Mouse (Mus musculus) heart, embryonic 10.5 days (tissue): ENCODE data around the gene Ube2d3. TPM values are rescaled to one million over a fixed set of nuclear protein-coding genes. Genes with fewer than 3 reads are reported as not detected.
A peak's percentile ranks its signal among the peaks of the same experiment; 100 is the strongest.
"Not testable (repeated sequence)": the region's sequence is repeated elsewhere in the genome, so short reads cannot be mapped to it uniquely, and the experiment has no call there.

Source experiments
- DNase-seq: peaks from one replicate; pipeline ENCODE4 v3.0.0-alpha.2; 2017; ENCODE audit warnings: low spot score
- H3K27ac ChIP-seq: fragments of 300-500 bp; sonication (generic); 2 replicates; pipeline ENCODE4 v1.5.1; 2016; ENCODE audit warnings: mild to moderate bottlenecking
- H3K27me3 ChIP-seq: fragments of 300-500 bp; sonication (generic); 2 replicates; pipeline ENCODE4 v1.6.1; 2016; ENCODE audit warnings: mild to moderate bottlenecking; ENCODE audit not compliant: poor library complexity, insufficient read depth, severe bottlenecking
- H3K36me3 ChIP-seq: fragments of 300-500 bp; sonication (generic); 2 replicates; pipeline ENCODE4 v1.6.1; 2016; ENCODE audit warnings: mild to moderate bottlenecking, moderate library complexity
- H3K4me1 ChIP-seq: fragments of 300-500 bp; sonication (generic); 2 replicates; pipeline ENCODE4 v1.6.1; 2016; ENCODE audit warnings: mild to moderate bottlenecking
- H3K4me3 ChIP-seq: fragments of 300-500 bp; sonication (generic); 2 replicates; pipeline ENCODE4 v1.5.1; 2016; ENCODE audit warnings: mild to moderate bottlenecking, moderate library complexity
- H3K9me3 ChIP-seq: fragments of 300-500 bp; sonication (generic); 2 replicates; pipeline ENCODE4 v1.6.1; 2016; ENCODE audit warnings: mild to moderate bottlenecking, moderate library complexity
- WGBS: fragments of 180-500 bp; shearing (Covaris S2); methylation state at CpG from one replicate; pipeline ENCODE4 v1.1.7; 2016; 5-methylcytosine and 5-hydroxymethylcytosine counted together
- polyA plus RNA-seq: library from polyadenylated mRNA; unstranded; fragments of >200 nt; fragmentation: Nextera tagmentation; extraction: Ambion mirVana; gene quantifications from 2 replicates; pipeline ENCODE4 v1.2.1, GENCODE M21; 2016

Gene Ube2d3
- polyA plus RNA-seq, 1 experiment from 2014 or later: 523 TPM

GRCm38 (mm10) chr3:135440621-135441020, 2.7 kb downstream of the Ube2d3 start:
- peak overlapping the region; percentile 97 for H3K4me3 ChIP-seq
- H3K36me3 ChIP-seq: peaks cover 26% of the 10 kb centered on the region; the same call in 1 of the 2 replicates
- DNase-seq: no peak
- no peaks in the 10 kb centered on the region for H3K27me3 ChIP-seq
- 0 out of 2 replicates have a peak overlapping the region, but pooled peaks have one; percentile 100 for H3K27ac ChIP-seq
- H3K4me1 ChIP-seq: peaks cover 18% of the 10 kb centered on the region
- 59% methylated on average over 10 of the region's 10 CpGs for WGBS
- H3K9me3 ChIP-seq: no peaks in the 10 kb centered on the region

GRCm38 (mm10) chr3:135444930-135445329, 7.0 kb downstream of the Ube2d3 start:
- DNase-seq: no peak
- Histone ChIP-seq H3K4me1 (peaks cover 11% of the 10 kb centered on the region; the same call in 1 of the 2 replicates), H3K4me3 (no peak overlapping the region), H3K36me3 (peaks cover 40% of the 10 kb centered on the region), H3K27me3 (no peaks in the 10 kb centered on the region), H3K9me3 (no peaks in the 10 kb centered on the region), H3K27ac (no peak overlapping the region)

- Histone ChIP-seq H3K9me3 (no peaks in the 10 kb centered on the region), H3K27ac (no peak overlapping the region), H3K36me3 (peaks cover 81% of the 10 kb centered on the region), H3K4me3 (no peak overlapping the region), H3K27me3 (no peaks in the 10 kb centered on the region), H3K4me1 (no peaks in the 10 kb centered on the region)
- DNase-seq: no peak
Observed at GRCm38 (mm10) chr3:135458981-135459380, 21.0 kb downstream of the Ube2d3 start.

- H3K9me3 ChIP-seq: no peaks in the 10 kb centered on the region
- H3K27ac ChIP-seq: no peak overlapping the region
- no peaks in the 10 kb centered on the region for H3K4me1 ChIP-seq
- no peak overlapping the region for H3K4me3 ChIP-seq
- peaks cover 25% of the 10 kb centered on the region; the same call in 1 of the 2 replicates for H3K36me3 ChIP-seq
- DNase-seq: no peak
- H3K27me3 ChIP-seq: no peaks in the 10 kb centered on the region
- 97% methylated on average over 1 of the region's 1 CpGs for WGBS
Observed at GRCm38 (mm10) chr3:135468402-135468801, 30.5 kb downstream of the Ube2d3 start.

GRCm38 (mm10) chr3:135469146-135469545, 31.2 kb downstream of the Ube2d3 start:
- no peak for DNase-seq
- WGBS: 50% methylated on average over 3 of the region's 3 CpGs

GRCm38 (mm10) chr3:135469974-135470373, 32.0 kb downstream of the Ube2d3 start:
- H3K4me3 ChIP-seq: no peak overlapping the region
- no peak for DNase-seq
- no peaks in the 10 kb centered on the region for H3K9me3 ChIP-seq
- 53% methylated on average over 4 of the region's 4 CpGs for WGBS
- peaks cover 13% of the 10 kb centered on the region; the same call in 1 of the 2 replicates for H3K36me3 ChIP-seq
- no peak overlapping the region for H3K27ac ChIP-seq
- H3K27me3 ChIP-seq: no peaks in the 10 kb centered on the region
- H3K4me1 ChIP-seq: no peaks in the 10 kb centered on the region

More at GRCm38 (mm10) chr3:135469146-135469545, 31.2 kb downstream of the Ube2d3 start:
- no peaks in the 10 kb centered on the region for H3K4me1 ChIP-seq
- no peaks in the 10 kb centered on the region for H3K27me3 ChIP-seq
- H3K9me3 ChIP-seq: no peaks in the 10 kb centered on the region
- no peak overlapping the region for H3K27ac ChIP-seq
- no peak overlapping the region for H3K4me3 ChIP-seq
- H3K36me3 ChIP-seq: peaks cover 22% of the 10 kb centered on the region; the same call in 1 of the 2 replicates

- no peak for DNase-seq
- no peaks in the 10 kb centered on the region for H3K27me3 ChIP-seq
- no peaks in the 10 kb centered on the region for H3K9me3 ChIP-seq
- no peak overlapping the region for H3K27ac ChIP-seq
- peaks cover 8% of the 10 kb centered on the region; the same call in 1 of the 2 replicates for H3K36me3 ChIP-seq
- WGBS: 83% methylated on average over 1 of the region's 1 CpGs
- no peaks in the 10 kb centered on the region for H3K4me1 ChIP-seq
- no peak overlapping the region for H3K4me3 ChIP-seq
Observed at GRCm38 (mm10) chr3:135470823-135471222, 32.9 kb downstream of the Ube2d3 start.

GRCm38 (mm10) chr3:135475025-135475424, 37.1 kb downstream of the Ube2d3 start:
- H3K4me1 ChIP-seq: no peaks in the 10 kb centered on the region
- H3K36me3 ChIP-seq: no peaks in the 10 kb centered on the region
- no peaks in the 10 kb centered on the region for H3K9me3 ChIP-seq
- H3K27me3 ChIP-seq: no peaks in the 10 kb centered on the region
- H3K27ac ChIP-seq: no peak overlapping the region
- no peak overlapping the region for H3K4me3 ChIP-seq
- no peak for DNase-seq
- 83% methylated on average over 8 of the region's 8 CpGs for WGBS

GRCm38 (mm10) chr3:135476286-135476685, 38.3 kb downstream of the Ube2d3 start:
- Histone ChIP-seq H3K9me3 (no peaks in the 10 kb centered on the region), H3K36me3 (no peaks in the 10 kb centered on the region), H3K27ac (no peak overlapping the region), H3K27me3 (no peaks in the 10 kb centered on the region), H3K4me3 (no peak overlapping the region), H3K4me1 (no peaks in the 10 kb centered on the region)
- DNase-seq: no peak
- 75% methylated on average over 6 of the region's 6 CpGs for WGBS

GRCm38 (mm10) chr3:135476977-135477376, 39.0 kb downstream of the Ube2d3 start:
- DNase-seq: no peak
- H3K27me3 ChIP-seq: no peaks in the 10 kb centered on the region
- H3K9me3 ChIP-seq: no peaks in the 10 kb centered on the region
- WGBS: 91% methylated on average over 2 of the region's 2 CpGs
- no peaks in the 10 kb centered on the region for H3K4me1 ChIP-seq
- no peak overlapping the region for H3K27ac ChIP-seq
- H3K4me3 ChIP-seq: no peak overlapping the region
- H3K36me3 ChIP-seq: no peaks in the 10 kb centered on the region

GRCm38 (mm10) chr3:135479090-135479489, 41.1 kb downstream of the Ube2d3 start:
- H3K9me3 ChIP-seq, H3K36me3 ChIP-seq, H3K4me3 ChIP-seq, H3K27ac ChIP-seq, H3K27me3 ChIP-seq, DNase-seq, H3K4me1 ChIP-seq: not testable (repeated sequence)
- 81% methylated on average over 5 of the region's 5 CpGs for WGBS

- no peak for DNase-seq
- no peak overlapping the region for H3K27ac ChIP-seq
- 90% methylated on average over 6 of the region's 6 CpGs for WGBS
- H3K27me3 ChIP-seq: no peaks in the 10 kb centered on the region
- H3K4me3 ChIP-seq: no peak overlapping the region
- H3K36me3 ChIP-seq: no peaks in the 10 kb centered on the region
- no peaks in the 10 kb centered on the region for H3K9me3 ChIP-seq
- H3K4me1 ChIP-seq: 0 out of 2 replicates have a peak, but pooled peaks cover 5% of the 10 kb centered on the region
Observed at GRCm38 (mm10) chr3:135480767-135481166, 42.8 kb downstream of the Ube2d3 start.

- H3K27me3 ChIP-seq: no peaks in the 10 kb centered on the region
- H3K36me3 ChIP-seq: no peaks in the 10 kb centered on the region
- 80% methylated on average over 3 of the region's 3 CpGs for WGBS
- H3K27ac ChIP-seq: no peak overlapping the region
- no peak for DNase-seq
- H3K9me3 ChIP-seq: no peaks in the 10 kb centered on the region
- 0 out of 2 replicates have a peak, but pooled peaks cover 5% of the 10 kb centered on the region for H3K4me1 ChIP-seq
- H3K4me3 ChIP-seq: no peak overlapping the region
Observed at GRCm38 (mm10) chr3:135481608-135482007, 43.7 kb downstream of the Ube2d3 start.

GRCm38 (mm10) chr3:135484650-135485049, 46.7 kb downstream of the Ube2d3 start:
- H3K4me3 ChIP-seq: peak overlapping the region; percentile 77; the same call in 1 of the 2 replicates
- not testable (repeated sequence) for H3K9me3 ChIP-seq, H3K4me1 ChIP-seq, H3K36me3 ChIP-seq, H3K27me3 ChIP-seq, DNase-seq, H3K27ac ChIP-seq
- WGBS: 84% methylated on average over 15 of the region's 15 CpGs
